Mouse (Mus musculus): ENCODE measurements at regions not wholly inside any gene's neighbourhood (a gene's known extent, or its start where the extent isn't known, plus 50 kb on each side); places are given as distances from the start of the nearest gene placed in this dataset.

DNA sequence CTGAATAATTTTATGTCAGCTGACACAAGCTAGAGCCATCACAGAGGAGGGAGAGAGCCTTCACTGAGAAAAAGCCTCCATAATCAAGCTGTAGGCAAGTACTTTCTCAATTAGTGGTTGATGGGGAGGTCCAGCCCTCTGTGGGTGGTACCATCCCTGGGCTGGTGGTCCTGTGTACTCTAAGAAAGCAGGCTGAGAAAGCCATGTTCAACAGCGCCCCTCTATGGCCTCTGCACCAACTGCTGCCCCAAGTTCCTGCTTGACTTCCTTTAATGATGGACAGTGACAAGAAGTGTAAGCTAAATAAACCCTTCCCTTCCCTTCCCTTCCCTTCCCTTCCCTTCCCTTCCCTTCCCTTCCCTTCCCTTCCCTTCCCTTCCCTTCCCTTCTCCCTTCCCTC, 211.2 kb upstream of the Egln3 start:
- TF ChIP-seq CTCF (IDR thresholded peaks at IDR 0.05; ENCODE audit: low read depth) = no peak
- TF ChIP-seq EP300 (IDR thresholded peaks at IDR 0.05; ENCODE audit: low read depth) = no peak
